Mouse (Mus musculus): ENCODE data around the gene Usp25.

Usp25 gene

DNA sequence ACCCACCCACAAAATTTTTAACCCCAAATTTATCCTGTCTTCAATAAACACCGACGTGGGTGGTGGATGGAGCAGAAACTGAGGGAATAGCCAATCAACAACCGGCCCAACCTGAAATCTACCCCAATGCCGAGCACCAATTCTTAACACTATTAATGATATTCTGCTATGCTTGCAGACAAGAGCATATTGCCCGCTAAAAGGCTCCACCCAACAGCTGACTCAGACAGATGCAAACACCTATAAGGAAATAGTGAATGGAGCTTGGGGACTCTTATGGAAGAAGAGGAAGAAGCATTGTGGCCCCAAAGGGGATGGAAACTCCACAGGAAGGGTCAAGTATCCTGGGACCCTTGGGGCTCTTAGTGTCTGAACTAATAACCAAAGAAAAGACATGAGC, 133.3 kb downstream of the Usp25 start:
- DNase-seq (ENCODE audit: low spot score in 2 of 2), result no peak

GRCm38 (mm10) chr16:77150338-77150737, 136.8 kb downstream of the Usp25 start:
- no peak for DNase-seq (ENCODE audit: low spot score in 2 of 2)

DNA sequence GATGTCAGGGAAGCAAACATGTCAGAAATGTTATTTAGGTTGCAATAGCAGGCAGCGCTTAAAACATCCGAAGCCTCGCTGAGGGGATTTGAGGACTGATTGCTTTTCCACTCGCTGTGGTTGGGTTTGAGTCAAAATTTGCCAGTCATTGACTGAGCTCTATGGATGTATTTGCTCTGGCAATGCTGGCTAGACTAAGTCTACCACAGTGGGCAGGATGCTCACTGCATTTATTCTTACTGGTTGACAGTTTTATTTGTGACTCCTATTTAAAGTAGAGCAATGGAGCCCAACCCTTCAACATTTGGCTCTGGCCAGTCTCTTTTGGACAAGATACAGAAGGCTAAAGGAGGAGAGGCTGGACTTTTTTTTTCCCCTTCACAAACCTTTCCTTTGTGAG, 137.4 kb downstream of the Usp25 start:
- DNase-seq (ENCODE audit: low spot score in 2 of 2), result no peak

GRCm38 (mm10) chr16:77152288-77152687, 138.8 kb downstream of the Usp25 start:
- peak; percentile 33 to 41 for DNase-seq (ENCODE audit: low spot score in 2 of 2)

DNA sequence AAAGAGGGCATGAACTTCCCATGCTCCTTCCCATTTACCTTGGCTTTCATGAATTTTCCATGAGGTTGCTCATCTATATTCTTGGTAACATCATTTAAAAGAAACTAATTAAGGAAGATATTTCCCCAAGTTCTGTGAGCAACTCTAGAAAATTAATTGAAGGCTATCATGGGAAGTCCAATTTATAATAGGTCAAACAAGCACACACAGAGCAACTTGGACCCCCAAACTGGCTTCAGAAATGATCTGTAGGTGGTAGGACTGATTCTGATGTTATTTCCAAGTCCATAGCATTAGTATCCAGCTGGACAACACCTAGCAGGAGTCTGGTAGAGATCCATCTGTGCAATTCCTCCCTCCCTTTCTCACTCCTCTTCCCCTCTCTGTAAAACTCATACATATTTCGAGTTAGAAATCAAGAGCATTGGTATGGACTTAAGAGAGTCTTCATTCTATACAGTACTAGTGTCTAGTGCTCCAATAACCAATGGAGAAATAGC, 139.8 kb downstream of the Usp25 start:
- DNase-seq (ENCODE audit: low spot score in 2 of 2), result no peak

GRCm38 (mm10) chr16:77153815-77154214, 140.3 kb downstream of the Usp25 start:
- DNase-seq (ENCODE audit: low spot score in 2 of 2), result no peak

DNA sequence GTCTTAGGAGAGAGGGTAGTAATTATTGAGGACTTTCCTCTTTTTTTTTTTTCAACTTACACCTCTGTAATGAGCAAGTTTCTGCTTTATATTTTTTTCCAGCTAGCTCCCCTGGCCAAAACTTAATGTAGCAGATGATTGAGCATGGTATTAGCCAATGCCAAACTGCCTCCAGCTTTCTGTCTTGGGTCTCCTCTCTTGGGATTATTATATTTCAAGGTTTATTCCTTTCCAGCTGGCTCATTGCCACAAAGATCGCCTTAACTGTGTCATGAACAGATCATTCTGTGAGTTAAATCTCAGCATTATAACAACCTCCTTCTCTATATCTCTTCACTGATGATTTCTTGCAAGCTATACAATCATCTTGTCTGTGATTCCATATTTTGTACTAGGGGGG, 141.3 kb downstream of the Usp25 start:
- DNase-seq (ENCODE audit: low spot score in 2 of 2), result no peak

Data from right cerebral cortex, adult 2 months (tissue).